ENCODE assay signal across 14 mouse cellular contexts in genomic region chr4:140324971-140325676, GRCm38 (mm10).
"Had no signal": no experiment of that assay in that cellular context is flagged by ENCODE, and none has a peak within 500 bp of the region (broad histone marks: within the 10 kb centered on the region; RNA-seq: fewer than 3 reads in every experiment).

No protein-coding gene starts in this region.

- H3K27me3 ChIP-seq: liver, embryonic 15.5 days; neural tube, embryonic 12.5 days had no signal

- H3K4me1 ChIP-seq: limb, embryonic 10.5 days; liver, embryonic 15.5 days; neural tube, embryonic 12.5 days had no signal

- H3K36me3 ChIP-seq: limb, embryonic 10.5 days; liver, embryonic 15.5 days; midbrain, embryonic 10.5 days; neural tube, embryonic 12.5 days had no signal

- H3K4me3 ChIP-seq: layer of hippocampus, adult 2 months; limb, embryonic 10.5 days; liver, embryonic 15.5 days; midbrain, embryonic 10.5 days; myocyte; neural tube, embryonic 12.5 days had no signal

- H3K27ac ChIP-seq: layer of hippocampus, adult 2 months; limb, embryonic 10.5 days; liver, embryonic 15.5 days; midbrain, embryonic 10.5 days; neural tube, embryonic 12.5 days had no signal

- DNase-seq: kidney, adult 2 months; kidney, postnatal 36 days; lung, adult 2 months; lung, postnatal 10 days; lung, postnatal 4 days; midbrain, embryonic 14.5 days; retina, postnatal 1 day; thymus, postnatal 36 days had no signal
